Mouse (Mus musculus) c-Kit-positive CD71-positive TER-119-negative erythroid progenitor cells, embryonic 14.5 days (primary cell): ENCODE data around the gene Flvcr1.
"Not testable (repeated sequence)": the region's sequence is repeated elsewhere in the genome, so short reads cannot be mapped to it uniquely, and the experiment has no call there.

Experiments used
- DNase-seq: peaks from one replicate; pipeline ENCODE4 v3.0.0-alpha.2; 2013; ENCODE audit warnings: low read depth

Gene Flvcr1

DNA sequence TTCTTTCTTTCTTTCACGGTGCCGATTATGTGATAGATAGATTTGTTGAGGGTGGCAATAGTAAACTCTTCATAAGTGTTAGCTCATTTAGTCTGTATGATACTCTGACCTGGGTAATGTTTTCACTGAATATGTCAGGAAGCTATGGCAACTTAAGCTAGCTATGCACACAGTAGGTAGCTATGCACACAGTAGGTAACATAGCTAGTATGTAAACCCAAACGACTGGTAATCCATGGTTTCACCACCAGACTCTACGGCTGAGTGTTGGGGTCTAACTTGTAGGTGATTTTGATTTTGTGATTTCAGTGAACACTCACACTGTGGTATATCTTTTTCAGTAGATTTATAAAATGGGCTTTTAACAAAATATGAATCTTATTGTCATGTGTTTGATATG, 12.0 kb upstream of the Flvcr1 start:
- DNase-seq: no peak

DNA sequence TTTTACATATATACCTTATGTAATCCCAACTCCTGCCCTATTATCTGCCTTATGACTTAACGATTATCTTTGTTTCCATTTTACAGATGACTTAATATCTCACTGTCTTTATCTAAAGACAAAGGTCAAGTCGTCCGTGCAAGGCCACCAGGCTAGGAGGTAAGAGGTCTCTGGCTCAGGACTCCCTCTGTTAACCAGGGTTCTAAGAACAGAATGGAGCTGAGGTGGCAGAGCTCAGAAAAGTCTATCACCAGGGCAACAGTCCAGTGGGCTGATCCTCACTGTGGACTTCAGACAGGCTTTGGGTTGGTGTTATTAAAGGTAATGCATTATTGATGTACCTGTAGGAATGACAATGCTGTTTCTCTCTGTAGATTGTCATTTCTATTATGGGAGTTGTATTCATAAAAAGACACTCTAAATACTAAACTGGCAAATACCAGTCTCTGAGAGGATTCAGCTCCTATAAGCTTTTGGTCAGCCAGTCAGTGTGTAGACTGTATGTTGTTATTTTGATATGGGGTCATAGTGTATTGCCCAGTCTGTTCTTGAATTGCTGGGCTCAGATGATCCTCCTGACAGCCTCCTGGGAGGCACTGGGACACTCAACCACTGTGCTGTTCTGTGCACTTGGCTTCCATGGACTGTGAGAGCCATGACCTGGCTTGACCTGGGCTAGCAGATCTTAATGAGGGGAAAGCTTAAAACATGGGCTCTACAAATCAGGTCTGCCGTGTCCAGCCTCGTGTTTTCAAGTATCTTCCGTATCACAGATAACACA, 10.8 kb upstream of the Flvcr1 start, which contains the start of gene Spata45:
Gene Spata45, plus strand, starts transcription at position 86 of the 781 bp plus-strand sequence.
- DNase-seq: no peak

DNA sequence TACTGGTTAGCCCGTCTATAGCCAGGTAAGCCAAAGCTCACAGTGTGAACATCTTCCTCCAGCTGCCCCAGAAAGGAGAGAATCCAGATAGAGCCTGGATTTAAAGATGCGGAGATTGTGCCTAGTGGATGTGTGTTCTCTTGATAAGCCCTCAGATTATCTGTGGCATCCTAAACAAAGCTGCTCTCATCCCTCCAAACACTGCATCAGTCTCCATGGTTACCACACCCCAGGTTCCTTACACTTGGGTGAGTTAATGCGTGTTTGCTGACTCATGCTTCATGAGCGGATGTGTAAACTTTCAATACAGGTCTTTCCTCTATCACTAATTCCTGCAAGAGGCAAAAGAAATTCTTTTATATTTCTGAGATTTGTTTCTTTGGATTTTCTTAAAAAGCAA, 9.7 kb upstream of the Flvcr1 start:
- no peak for DNase-seq

DNA sequence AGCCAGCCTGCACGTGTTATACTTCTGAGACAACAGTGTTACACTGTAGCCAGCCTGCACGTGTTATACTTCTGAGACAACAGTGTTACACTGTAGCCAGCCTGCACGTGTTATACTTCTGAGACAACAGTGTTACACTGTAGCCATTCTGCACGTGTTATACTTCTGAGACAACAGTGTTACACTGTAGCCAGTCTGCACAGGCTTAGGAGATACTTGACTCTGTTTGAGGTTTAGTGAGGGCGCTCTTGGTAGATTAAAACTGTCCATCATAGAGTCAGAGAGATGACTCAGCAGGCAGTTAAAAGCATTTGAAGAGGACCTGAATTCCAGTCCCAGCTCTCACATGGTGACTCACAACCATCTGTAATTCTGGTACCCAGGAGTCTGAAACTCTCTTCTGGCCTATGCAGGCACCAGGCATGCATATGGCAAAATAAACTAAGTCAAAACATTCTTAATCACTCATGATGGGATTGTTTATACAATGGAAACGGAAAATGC, 5.0 kb upstream of the Flvcr1 start:
- DNase-seq: not testable (repeated sequence)

DNA sequence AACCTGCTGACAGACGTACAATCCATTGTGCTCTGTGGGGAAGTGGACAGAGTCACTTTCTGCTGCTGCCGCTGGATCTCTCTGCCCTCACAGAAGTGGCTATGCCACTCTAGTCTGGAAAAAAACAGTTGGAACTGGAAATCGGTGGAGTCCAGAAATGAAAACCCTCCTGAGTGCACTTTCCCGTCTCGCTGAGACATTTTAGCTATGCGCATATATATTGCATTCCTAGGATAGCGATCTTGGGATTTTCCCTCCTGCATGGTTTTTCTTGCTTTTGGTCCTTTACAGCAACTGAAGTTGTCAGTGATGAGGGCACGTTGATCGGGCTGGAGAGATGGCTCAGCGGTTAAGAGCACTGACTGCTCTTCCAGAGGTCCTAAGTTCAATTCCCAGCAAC, 4.2 kb upstream of the Flvcr1 start:
- DNase-seq: no peak

DNA sequence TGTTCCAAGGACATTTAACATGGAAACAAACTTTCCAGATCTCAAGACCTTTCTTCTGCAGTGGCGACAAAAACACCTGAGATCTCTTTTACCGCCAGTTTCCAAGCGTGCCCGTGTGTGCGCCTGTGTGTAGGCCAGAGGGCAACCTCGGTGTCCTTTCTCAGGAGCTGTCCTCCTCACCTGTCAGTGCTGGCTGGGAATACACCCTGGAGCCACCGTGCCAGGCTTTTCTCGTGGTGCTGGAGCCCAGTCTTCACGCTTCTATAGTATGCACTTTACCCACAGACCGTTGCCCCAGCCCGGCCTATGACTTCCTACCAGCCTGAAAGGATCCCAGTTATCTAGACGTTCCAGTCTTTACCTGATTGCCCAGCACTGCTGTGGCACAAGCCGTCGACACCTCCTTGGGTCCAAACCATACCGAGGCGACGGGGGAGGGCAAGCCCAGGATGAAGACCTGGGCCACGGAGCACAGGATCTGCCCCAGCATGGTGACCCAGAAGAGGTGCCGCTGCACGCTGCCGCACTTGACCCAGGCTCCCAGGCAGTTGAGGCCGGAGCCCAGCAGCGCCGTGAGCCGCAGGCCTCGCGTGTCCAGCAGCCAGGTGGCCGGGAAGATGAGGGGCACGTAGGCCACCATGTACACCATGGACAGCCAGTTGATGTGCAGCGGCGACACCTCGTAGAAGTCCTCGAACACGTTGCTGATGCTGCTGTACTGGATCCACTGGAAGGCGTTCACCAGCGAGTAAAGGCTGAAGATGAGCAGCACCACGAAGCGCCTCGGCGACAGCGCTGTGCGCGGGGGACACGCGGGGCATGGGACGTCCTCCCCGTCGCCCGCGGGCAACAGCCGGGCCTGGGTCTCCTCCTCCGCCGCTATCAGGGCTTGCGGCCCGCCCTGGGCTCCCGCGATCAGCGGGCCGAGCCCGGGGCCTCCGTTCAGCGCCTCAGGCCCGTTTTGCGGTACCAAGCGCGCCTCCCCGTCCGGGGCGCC, 644 bp downstream of the Flvcr1 start:
- peak; percentile 28 for DNase-seq

DNA sequence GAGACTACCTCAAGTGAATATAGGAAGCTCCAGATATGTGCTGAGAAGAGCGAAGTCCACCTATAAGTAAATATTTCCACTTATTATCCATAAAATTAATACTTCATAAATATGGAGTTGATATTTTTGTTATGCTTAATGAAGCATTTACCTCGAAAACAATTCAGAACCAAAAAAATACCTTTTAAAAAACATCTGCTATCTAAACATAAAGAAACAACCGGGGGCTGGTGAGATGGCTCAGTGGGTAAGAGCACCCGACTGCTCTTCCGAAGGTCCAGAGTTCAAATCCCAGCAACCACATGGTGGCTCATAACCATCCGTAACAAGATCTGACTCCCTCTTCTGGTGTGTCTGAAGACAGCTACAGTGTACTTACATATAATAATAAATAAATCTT, 2.2 kb downstream of the Flvcr1 start:
- DNase-seq: not testable (repeated sequence)

DNA sequence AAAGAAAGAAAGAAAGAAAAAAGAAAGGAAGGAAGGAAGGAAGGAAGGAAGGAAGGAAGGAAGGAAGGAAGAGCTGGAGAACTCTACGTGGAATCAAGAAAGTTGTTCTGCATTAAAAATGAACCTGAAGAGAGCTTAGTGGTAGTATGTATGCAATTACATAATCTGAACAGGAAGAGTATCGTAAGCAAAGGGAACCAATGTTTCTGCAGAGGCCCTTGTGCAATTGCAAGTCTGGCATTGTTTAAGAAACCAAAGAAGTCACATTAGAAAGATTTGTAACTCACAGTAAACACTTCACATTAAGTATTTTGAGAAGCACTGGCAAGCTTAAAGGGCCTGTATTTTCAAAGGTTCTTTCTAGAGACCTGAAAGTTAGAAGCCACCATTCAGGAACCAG, 2.8 kb downstream of the Flvcr1 start:
- DNase-seq: no peak

DNA sequence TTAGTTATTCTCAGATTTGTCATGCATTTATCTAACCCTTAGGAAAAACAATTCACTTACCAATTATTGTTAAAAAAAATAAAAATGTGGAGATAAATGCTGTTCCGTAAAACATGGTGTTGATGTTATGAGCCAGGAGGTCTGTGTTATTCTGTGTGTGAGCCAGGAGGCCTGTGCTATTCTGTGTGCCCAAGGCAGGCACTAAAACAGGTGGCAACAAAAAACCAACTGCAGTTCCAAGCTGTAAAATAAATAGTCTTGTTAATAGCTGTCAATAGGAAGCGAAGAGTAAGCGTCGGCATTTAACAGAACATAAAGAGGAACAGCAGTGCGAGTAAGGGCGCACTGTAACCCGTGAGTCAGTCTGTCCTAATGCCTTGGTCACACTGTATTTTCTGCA, 4.9 kb downstream of the Flvcr1 start:
- no peak for DNase-seq

DNA sequence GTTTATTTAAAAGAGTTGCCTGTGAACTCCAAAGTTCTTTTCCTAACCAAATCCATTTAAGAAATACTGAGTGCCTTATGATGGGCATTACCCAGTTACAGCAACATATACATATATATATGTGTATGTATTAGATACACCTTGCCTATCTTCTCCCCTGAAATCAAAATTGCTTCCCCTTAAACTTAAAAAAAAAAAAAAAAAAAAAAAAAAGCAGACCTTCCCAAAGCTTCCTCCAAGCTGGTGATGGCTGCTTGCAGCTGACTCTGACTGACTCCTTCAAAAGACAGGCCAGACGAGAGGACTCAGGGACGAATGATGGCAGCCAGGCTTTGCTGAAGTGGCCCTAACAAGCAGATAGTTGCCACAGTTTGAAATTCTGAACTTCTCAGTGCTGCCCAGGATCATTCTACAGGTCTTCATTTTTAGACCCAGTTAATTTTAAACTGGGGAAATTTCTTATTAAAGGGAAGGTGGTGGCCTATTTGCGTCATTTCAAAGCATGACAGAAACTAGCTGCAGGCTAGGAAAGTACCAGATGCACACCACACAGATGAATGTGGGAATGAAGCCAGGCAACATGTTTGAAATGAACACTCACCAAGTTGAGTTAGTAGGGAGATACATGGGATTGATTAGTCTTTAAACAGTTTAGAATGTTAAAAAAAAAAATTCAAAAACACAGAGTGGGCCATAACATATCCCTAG, 5.6 kb downstream of the Flvcr1 start:
- no peak for DNase-seq

DNA sequence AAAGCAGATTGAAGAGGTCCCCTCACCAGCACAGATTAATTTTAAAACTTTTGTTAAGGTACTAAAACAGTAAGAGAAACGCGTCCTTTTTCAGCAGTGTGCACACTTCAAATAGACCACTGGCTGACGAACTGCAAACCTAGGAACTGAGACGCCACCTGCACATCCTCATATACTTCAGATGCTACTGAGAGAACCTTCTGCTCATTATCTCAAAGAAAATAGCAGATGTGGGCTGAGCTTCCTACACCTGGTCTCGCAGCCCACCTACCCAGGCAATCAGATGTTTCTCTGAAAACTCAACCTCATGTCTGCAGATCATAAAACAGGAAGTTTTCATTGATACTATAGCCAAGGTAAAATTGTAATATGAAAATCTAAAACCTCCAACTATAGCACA, 6.2 kb downstream of the Flvcr1 start:
- no peak for DNase-seq

DNA sequence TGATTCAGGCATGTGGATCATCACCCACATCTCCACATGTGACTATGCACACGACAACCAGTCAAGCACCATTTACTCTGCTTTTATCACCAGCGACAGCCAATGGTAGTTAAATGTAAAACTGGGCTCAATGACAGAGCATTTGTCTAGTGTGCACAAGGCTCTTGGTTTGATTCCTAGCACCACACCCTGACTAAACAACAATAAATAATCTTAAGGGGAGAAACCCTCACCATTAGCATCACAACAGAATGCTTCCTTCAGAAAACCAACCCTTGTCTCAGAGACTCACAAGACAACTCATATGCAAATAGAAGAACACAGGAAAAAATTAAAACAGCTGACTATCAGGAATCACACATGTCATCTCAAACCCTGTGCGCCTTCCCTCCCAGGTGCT, 11.7 kb downstream of the Flvcr1 start:
- no peak for DNase-seq

DNA sequence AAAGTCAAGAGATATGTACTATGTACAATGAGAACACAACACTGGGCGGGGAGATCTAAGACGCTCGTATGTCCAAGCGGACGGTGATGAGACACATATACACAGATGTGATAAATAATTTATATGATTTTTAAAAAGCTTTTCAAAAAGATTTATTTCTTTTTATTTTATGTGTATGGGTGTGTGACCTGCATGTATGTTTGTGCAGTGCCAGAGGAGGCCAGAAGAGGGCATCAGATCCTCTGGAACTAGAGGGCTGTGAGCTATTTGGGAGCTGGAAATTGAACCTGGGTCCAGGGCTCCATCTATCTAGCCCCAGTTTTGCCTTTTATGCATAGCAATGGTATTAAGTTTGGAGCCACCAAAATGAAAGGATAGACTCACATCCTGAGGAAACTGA, 17.3 kb downstream of the Flvcr1 start:
- DNase-seq: no peak

DNA sequence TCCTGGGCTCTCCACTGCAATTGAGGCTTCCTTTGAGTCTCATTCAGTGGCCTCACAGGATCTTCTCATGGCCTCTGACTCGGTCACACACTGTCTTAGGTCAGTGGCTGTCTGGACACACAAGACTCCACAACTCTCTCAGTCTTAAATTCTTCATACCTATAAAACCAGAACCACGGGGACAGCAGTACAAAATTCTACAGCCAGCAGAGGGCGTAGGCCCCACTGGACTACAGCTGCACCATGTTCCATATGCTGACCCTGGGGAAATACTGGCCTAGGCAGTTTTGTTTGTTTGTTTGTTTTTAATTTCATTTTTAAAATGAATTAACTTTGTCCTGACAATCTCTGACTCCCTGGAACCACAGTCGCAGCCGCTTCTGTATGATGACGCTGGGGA, 23.8 kb downstream of the Flvcr1 start:
- no peak for DNase-seq

DNA sequence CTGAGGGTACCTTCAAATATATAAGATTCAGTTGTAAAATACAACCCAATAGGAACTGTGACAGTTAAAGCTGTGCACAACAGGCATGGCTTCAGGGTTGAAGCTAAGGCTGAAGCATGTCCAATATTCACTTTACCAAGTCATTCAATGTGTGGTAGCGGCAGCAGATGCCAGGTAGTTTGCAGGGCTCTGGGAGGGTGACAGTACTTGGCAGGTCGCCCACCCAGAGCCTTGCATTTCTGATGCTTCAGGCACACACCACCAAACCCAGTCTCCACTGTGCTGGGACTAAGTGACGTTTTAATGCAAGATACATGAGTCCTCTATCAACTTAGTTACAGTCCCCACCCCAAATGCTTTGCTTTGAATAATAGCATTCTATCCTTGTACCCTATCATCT, 25.3 kb downstream of the Flvcr1 start:
- DNase-seq: no peak

DNA sequence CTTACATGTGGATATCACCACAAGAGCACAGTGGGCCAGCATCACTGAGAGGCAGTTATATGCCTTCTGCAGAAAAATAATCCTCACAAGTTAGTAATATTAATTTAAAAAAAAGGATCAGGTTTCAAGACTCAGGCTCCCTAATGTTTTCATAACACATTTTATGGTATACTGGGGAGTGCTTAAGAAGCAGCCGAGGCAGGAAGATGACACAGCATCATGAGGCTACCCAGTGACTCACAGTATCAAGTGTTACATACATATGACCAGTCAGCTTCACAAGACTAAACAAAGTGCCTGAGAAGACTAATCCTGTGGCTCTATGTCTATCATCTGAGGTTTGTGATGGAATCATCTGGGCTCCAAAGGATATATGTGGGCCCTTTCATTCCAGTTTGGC, 27.9 kb downstream of the Flvcr1 start:
- no peak for DNase-seq

DNA sequence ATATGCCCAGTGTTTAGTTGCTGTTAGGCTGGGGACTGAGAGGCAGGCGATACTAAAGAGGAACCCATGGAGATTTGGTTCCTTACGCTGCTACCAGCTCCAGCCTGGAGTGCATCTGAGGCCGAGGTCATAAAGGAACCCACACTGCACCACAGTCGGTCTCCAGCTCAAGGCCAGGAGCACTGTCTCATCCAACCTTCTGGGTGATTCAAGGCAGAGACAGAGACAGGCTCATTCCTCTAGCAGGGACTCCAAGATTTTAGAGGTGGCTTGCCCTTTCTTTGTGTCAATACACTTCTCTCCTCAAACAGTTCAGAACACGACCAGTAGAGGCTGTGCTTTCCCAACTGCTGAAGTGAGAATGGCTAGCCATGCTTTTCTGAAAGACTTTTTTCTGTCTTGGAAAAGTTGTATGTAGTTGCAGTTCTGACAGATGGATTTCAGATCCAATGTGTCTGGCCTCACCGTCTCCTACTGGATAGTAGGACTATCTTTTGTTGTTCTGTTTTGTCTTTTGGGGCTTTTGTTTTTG, 29.5 kb downstream of the Flvcr1 start:
- no peak for DNase-seq

DNA sequence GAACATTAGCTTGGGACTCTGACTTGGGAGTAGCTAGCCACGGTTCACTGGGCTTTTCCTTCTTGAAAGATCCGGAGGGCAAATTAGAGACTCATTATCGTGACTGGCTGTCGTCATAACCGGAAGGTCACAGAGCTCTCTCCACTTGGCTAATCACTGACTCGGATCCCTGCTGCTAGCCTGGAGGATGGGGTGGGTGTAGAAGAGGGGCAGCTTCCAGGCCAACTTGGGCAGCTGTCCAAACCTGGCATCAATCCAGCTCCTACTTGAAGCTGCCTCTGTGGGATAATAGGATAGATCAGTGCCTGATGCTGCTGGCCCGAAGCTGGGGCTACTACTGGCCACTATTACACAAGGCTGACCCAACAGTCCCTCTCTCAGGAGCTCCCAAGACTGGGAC, 30.4 kb downstream of the Flvcr1 start:
- DNase-seq: no peak

DNA sequence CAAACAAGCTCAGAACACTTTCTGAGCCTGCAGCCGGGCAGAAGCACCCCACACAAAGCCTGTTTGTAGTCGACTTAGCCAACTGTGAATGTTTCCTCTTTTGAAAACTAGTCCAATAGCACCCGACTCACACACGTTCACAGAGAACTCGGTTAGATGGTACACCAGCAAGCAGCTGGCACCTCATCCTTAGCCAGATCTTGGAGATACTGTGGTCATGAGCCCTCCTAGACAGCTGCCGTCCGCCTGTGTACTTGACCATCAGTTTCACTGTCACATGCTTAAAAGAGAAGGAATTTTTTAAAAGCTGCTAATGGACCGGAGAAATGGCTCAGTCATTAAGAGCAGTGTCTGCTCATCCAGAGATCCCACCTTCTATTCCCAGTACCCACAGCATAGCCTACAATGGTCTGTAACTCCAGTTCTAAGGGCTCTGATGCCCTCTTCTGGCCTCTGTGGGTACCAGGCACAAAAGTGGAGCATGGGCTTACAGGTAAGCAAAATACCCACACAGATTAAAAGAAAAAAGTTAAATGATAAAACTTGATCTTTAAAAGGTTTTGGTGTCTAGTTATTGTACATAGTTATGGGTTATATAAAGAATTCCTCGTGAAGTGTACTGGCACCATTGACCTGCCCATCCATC, 36.4 kb downstream of the Flvcr1 start:
- DNase-seq: no peak

DNA sequence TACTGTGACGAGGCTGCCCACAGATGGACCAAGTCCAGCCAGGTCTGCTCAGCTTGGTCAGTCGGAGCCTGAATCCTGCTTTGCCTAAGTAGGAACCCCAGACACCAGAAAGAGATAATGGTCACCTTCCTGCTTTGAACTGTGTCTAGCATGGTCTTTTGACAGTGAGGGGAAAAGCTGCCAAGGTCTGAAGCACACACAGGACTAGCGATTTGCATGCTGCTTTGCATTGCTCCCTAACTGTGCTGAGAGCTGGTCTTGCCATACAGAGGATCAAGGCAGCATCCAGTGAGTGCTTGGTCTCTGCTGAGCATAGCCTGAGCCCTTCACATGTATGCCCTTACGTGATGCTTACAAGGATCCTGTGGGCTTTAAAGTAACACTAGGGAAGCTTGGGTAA, 44.5 kb downstream of the Flvcr1 start:
- DNase-seq: no peak

DNA sequence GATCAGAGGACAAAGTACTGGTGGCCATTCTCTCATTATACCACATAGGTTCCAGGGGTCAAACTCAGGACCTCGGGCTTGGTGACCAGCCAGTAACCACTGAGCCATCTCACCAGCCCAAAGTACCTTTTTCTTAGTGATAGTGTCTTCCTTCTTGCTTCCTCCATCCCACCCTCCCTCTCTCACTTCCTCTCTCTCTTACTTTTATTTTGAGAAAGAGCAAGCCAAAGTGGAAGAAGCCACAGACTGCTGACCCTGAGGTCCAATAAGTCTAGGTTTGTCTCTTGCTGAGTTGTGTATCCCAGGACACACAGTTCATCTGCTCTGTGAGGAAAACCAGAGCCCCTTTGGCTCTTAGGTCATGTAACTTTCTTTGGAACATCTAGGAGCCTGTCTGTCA, 45.5 kb downstream of the Flvcr1 start:
- no peak for DNase-seq
